Mouse (Mus musculus) erythroblast, adult 5-6 weeks (primary cell): Measurements from ENCODE around the gene Slc2a6. TPM values are rescaled to one million over a fixed set of nuclear protein-coding genes. Genes with fewer than 3 reads are reported as not detected.

Source experiments
- ATAC-seq: replicated peaks from 2 replicates; pipeline ENCODE4 v1.8.0; 2016; ENCODE audit warnings: moderate number of reproducible peaks, mild to moderate bottlenecking, moderate TSS enrichment, inconsistent platforms; ENCODE audit not compliant: poor library complexity, low FRiP score, severe bottlenecking
- total RNA-seq, 2 experiments: library from RNA; stranded (forward) in 1 of 2; stranded (reverse) in 1 of 2; fragments of 150-400 nt in 1 of 2; fragments of 200-764, 138-1000 nt in 1 of 2; gene quantifications; 2 replicates each; pipeline versions ENCODE4 v1.2.3 to v1.2.4; 2015 to 2017; ENCODE audit warnings: low replicate concordance in 2 of 2

Slc2a6 gene
- total RNA-seq, 2 experiments from 2014 or later: 1.2 to 1.9 TPM

DNA sequence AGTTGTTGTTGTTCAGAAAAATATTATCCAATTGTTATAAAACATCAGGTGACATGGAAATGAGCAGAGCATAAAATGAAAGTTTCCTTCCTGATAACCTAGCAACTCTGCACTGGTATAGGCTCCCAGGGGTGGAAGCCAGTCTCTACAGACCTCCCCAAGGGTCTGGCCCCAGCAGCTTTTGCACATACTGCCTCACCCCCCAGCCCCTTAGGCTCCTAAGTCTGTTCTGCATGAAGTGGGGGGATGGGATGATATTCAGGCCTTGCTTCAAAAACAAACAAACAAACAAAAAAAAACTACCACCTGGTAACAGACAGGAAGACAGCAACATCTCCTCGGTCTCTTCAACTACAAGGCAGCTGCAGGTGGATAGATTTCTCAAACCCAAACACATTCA lies 47.4 kb downstream of the Slc2a6 start:
- ATAC-seq: no peak

DNA sequence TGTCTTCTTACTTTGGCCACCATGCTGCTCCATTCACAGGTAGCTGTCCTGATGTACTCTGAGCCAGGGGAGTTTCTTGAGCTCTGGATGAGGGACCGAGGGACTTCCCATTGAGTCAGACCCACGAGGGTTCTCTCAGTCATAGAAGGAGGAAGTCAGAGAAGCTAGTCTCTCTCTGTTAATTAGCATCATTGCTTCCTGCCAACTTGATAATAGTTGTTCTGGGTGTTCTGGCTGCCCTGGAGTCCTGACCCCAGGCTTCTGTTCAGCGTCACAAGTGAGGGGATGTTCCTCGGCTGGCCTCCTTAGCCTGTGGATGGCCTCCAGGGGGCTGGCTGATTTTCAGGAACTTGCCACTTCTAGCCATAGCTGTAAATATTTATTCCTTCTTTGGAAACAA lies 53.8 kb downstream of the Slc2a6 start:
- no peak for ATAC-seq

DNA sequence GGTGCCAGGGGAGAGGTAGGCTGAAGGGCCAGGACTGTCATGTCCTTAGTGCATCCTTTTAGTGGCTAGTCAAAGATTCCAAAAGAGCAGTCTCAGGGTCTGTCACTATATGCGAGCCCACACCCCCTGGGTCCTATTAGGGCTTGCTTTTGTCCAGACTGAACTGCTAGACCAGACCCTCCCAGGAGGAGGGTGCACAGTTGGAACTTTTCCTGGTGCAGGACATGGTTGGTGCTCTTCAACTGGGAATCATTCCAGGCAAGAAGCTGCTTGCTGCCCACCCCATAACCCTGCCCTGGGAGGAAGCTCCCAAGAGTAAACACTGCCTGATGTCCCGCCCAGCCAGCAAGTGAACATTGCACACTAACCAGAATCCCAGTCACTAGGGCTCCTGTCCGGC lies 54.7 kb downstream of the Slc2a6 start, which contains the start of gene Adamts13:
Gene Adamts13 (plus strand): TSS at position 301 of the 400 bp plus-strand sequence.
- no peak for ATAC-seq

Other genes with a start within 250 kb of the Slc2a6 start
- gene Abo, start 163.0 kb downstream of the Slc2a6 start, total RNA-seq (2015; ENCODE audit: low replicate concordance): not detected in 2 replicates
- not detected in 2 replicates for gene Abo, start 163.0 kb downstream of the Slc2a6 start, total RNA-seq (2017; ENCODE audit: low replicate concordance)
- gene Surf6, start 125.1 kb downstream of the Slc2a6 start, total RNA-seq (2015; ENCODE audit: low replicate concordance): 2.1 and 6.1 TPM in 2 replicates
- 7.4 and 7.6 TPM in 2 replicates for gene Surf6, start 125.1 kb downstream of the Slc2a6 start, total RNA-seq (2017; ENCODE audit: low replicate concordance)
- 1.3 and 4.4 TPM in 2 replicates for gene Med22, start 117.3 kb downstream of the Slc2a6 start, total RNA-seq (2015; ENCODE audit: low replicate concordance)
- 6.0 and 10.6 TPM in 2 replicates for gene Med22, start 117.3 kb downstream of the Slc2a6 start, total RNA-seq (2017; ENCODE audit: low replicate concordance)
- gene Rpl7a, start 117.2 kb downstream of the Slc2a6 start, total RNA-seq (2015; ENCODE audit: low replicate concordance): 469 and 488 TPM in 2 replicates
- gene Rpl7a, start 117.2 kb downstream of the Slc2a6 start, total RNA-seq (2017; ENCODE audit: low replicate concordance): 357 and 378 TPM in 2 replicates
- 14.4 and 16.9 TPM in 2 replicates for gene Surf2, start 111.6 kb downstream of the Slc2a6 start, total RNA-seq (2015; ENCODE audit: low replicate concordance)
- gene Surf2, start 111.6 kb downstream of the Slc2a6 start, total RNA-seq (2017; ENCODE audit: low replicate concordance): 4.2 and 15.0 TPM in 2 replicates
- gene Surf1, start 111.5 kb downstream of the Slc2a6 start, total RNA-seq (2015; ENCODE audit: low replicate concordance): 9.6 and 34.7 TPM in 2 replicates
- 17.5 and 20.1 TPM in 2 replicates for gene Surf1, start 111.5 kb downstream of the Slc2a6 start, total RNA-seq (2017; ENCODE audit: low replicate concordance)
- gene Surf4, start 94.1 kb downstream of the Slc2a6 start, total RNA-seq (2015; ENCODE audit: low replicate concordance): 24.4 and 25.7 TPM in 2 replicates
- gene Surf4, start 94.1 kb downstream of the Slc2a6 start, total RNA-seq (2017; ENCODE audit: low replicate concordance): 18.8 and 21.4 TPM in 2 replicates
- gene Stkld1, start 94.0 kb downstream of the Slc2a6 start, total RNA-seq (2015; ENCODE audit: low replicate concordance): not detected in 2 replicates
- not detected in 2 replicates for gene Stkld1, start 94.0 kb downstream of the Slc2a6 start, total RNA-seq (2017; ENCODE audit: low replicate concordance)
- gene Rexo4, start 63.6 kb downstream of the Slc2a6 start, total RNA-seq (2015; ENCODE audit: low replicate concordance): 2.9 and 4.8 TPM in 2 replicates
- 17.0 and 24.2 TPM in 2 replicates for gene Rexo4, start 63.6 kb downstream of the Slc2a6 start, total RNA-seq (2017; ENCODE audit: low replicate concordance)
- 0.19 and 0.42 TPM in 2 replicates for gene Adamts13, start 54.6 kb downstream of the Slc2a6 start, total RNA-seq (2015; ENCODE audit: low replicate concordance)
- 0.28 and 0.77 TPM in 2 replicates for gene Adamts13, start 54.6 kb downstream of the Slc2a6 start, total RNA-seq (2017; ENCODE audit: low replicate concordance)
- gene Cacfd1, start 18.1 kb downstream of the Slc2a6 start, total RNA-seq (2015; ENCODE audit: low replicate concordance): 1.2 and 4.4 TPM in 2 replicates
- gene Cacfd1, start 18.1 kb downstream of the Slc2a6 start, total RNA-seq (2017; ENCODE audit: low replicate concordance): 2.8 and 14.5 TPM in 2 replicates
- not detected in 2 replicates for gene Mymk, start 44.2 kb upstream of the Slc2a6 start, total RNA-seq (2015; ENCODE audit: low replicate concordance)
- gene Mymk, start 44.2 kb upstream of the Slc2a6 start, total RNA-seq (2017; ENCODE audit: low replicate concordance): not detected in 2 replicates
- gene Adamtsl2, start 51.4 kb upstream of the Slc2a6 start, total RNA-seq (2015; ENCODE audit: low replicate concordance): not detected in 2 replicates
- gene Adamtsl2, start 51.4 kb upstream of the Slc2a6 start, total RNA-seq (2017; ENCODE audit: low replicate concordance): not detected in 2 replicates
- gene Fam163b, start 114.5 kb upstream of the Slc2a6 start, total RNA-seq (2015; ENCODE audit: low replicate concordance): not detected in 2 replicates
- gene Fam163b, start 114.5 kb upstream of the Slc2a6 start, total RNA-seq (2017; ENCODE audit: low replicate concordance): not detected in 2 replicates
- not detected in 2 replicates for gene Dbh, start 137.2 kb upstream of the Slc2a6 start, total RNA-seq (2015; ENCODE audit: low replicate concordance)
- gene Dbh, start 137.2 kb upstream of the Slc2a6 start, total RNA-seq (2017; ENCODE audit: low replicate concordance): not detected in 2 replicates
- gene Sardh, start 220.3 kb upstream of the Slc2a6 start, total RNA-seq (2015; ENCODE audit: low replicate concordance): not detected in 2 replicates
- gene Sardh, start 220.3 kb upstream of the Slc2a6 start, total RNA-seq (2017; ENCODE audit: low replicate concordance): 0.60 TPM in 1 of 2 replicates, not detected in the other